Mouse (Mus musculus) gastrocnemius, postnatal 10 days (tissue): ENCODE data around the gene Gm42906. TPM values are rescaled to one million over a fixed set of nuclear protein-coding genes. Genes with fewer than 3 reads are reported as not detected.

Source experiments
- DNase-seq: peaks from one replicate; pipeline ENCODE4 v3.0.0; 2021; ENCODE audit warnings: mixed read lengths
- total RNA-seq, 2 experiments: library from RNA; stranded (reverse); gene quantifications; 2 replicates each; pipeline ENCODE4 v1.2.3; 2021

Gm42906 gene
- total RNA-seq, 2 experiments from 2014 or later, result 3.0 to 3.1 TPM

- no peak for DNase-seq
These were observed 195.2 kb downstream of the Gm42906 start for GRCm38 (mm10) chr5:151232576-151233299.

- peak; percentile 24 for DNase-seq
These were observed 196.1 kb downstream of the Gm42906 start for GRCm38 (mm10) chr5:151231861-151232260.

DNA sequence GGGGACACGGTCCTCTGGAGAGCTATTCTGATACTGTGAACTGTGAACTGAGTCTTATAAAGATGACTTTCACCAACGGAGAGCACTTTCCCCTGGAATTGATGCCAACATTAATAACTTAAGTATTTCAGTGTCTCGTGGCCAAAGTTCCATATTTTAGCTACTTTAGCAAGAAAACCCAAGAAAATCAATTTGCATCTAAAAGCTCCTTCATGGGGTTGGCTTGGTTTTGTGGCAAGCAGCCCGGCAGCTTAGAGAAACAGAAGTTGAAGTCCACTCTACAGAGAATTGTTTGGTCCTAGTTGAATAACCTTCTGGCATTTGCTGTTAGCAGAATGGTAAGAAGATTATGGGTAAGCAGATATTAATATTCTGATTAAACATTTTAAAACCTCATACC, 196.6 kb downstream of the Gm42906 start:
- peak; percentile 52 for DNase-seq

- no peak for DNase-seq
These were observed 197.5 kb downstream of the Gm42906 start for GRCm38 (mm10) chr5:151230427-151230826.

GRCm38 (mm10) chr5:151228367-151229005, 199.5 kb downstream of the Gm42906 start:
- DNase-seq, result no peak

- DNase-seq, result no peak
These were observed 204.1 kb downstream of the Gm42906 start for GRCm38 (mm10) chr5:151223696-151224366.

DNA sequence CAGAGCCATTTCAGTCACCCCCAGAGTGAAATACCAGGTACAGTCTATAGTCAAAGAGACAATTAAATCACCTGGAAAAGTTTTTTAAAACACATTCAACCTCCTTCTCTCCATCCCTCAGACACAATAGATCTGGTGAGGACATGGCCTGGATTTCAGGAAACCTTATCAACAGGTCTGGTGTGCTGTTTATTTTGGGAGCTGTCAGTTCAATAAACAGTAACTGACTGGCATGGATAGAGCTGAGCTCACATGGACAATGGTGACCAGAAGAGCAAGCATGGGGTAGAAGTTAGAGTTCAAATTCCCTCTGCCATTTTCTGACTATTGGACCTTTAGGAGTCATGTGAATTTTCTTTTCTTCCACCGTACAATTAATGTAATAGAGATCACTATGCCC, 205.2 kb downstream of the Gm42906 start:
- no peak for DNase-seq

DNA sequence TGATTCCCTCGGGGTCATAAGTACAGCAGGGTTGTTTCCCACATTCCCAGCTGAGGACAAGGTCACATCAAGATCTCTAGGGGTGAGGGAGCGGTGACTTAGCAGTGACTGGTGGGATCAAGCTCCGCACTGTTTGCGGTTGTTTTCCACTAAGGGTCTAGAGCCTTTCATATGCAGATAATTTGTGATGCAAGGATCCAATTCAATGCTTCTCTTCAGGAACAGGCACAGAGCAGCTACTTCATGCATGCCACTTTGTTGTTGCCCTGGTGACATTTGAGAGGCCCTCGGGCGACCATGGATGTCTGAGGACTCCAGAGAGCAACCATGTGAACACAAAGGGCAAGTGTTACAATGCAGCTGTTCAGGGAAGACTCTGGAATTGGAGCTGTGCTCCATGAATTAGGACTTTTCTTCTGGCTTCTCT, 209.3 kb downstream of the Gm42906 start:
- DNase-seq, result no peak

- DNase-seq, result no peak
These were observed 214.9 kb downstream of the Gm42906 start for GRCm38 (mm10) chr5:151213097-151213496.

DNA sequence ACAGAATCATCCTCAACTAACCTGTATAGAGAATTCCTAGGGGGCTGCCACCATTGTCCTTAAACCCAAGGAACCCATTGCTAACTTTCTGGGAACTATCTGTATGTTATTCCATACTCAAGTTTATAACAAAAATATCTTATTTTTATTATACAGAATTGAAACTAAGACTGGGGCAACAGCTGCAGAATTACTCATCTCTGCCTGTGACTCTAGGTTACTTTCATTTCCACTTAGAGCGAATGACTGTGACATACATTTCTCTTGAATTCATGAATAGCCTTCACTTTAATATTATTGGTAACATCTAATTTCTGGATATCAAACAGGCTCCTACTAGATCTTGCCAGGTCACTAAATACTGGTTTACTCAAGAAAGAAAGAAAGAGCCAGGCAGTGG, 217.1 kb downstream of the Gm42906 start:
- no peak for DNase-seq

DNA sequence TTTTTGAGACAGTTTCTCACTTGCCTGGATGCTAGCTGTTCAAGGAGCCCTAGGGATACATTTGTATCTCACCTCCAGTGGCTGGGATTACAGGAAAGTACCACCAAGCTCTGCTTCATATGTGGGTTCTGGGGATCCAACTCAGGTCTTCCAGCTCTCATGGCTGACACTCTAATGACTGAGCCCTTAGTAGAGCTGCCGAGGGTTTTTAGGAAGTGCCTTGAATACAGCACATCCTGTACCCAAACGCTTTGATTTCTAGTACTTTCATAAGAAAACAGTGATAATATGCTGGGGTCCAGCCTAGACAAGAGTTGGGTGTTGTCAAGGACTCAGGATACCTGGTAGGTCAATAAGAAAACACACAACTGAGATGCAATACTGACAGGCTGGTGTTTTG, 217.9 kb downstream of the Gm42906 start:
- no peak for DNase-seq

GRCm38 (mm10) chr5:151205017-151205416, 222.9 kb downstream of the Gm42906 start:
- DNase-seq, result no peak

- DNase-seq, result no peak
These were observed 225.0 kb downstream of the Gm42906 start for GRCm38 (mm10) chr5:151202925-151203324.

DNA sequence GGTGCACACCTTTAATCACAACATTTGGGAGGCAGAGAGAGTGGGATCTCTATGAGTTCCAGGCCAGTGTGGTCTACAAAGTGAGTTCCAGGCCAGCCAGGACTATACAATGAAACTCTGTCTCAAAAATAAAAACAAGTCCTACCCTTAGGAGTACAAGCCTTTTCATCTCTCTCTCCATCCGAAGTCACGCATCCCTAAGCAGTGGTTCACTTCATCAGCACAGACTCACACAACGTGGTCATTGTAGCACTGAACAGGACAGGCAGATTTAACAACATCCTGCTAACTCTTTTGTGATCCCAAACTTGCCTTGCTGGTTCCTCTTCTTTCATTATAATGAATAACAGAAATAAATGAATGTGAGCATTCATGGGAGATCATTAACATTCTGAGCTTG, 226.7 kb downstream of the Gm42906 start:
- no peak for DNase-seq

DNA sequence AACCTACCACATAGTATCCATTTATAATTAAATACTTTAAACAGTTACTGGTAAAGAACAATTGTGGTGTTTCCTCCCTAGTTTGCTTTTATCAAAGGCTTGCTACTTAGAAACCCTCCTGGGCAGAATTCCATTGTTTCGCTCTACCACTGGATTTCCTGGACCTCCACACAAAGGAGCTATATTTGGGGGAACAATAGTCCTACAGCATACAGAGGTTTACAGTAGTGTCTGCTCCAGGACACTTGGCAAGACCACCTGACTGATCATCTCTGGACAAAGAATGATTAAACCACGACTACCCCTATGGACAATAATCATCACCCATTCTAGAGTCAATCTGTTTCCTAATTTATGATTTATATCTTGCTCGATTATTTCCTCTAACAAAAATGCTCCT, 228.7 kb downstream of the Gm42906 start:
- DNase-seq, result no peak

DNA sequence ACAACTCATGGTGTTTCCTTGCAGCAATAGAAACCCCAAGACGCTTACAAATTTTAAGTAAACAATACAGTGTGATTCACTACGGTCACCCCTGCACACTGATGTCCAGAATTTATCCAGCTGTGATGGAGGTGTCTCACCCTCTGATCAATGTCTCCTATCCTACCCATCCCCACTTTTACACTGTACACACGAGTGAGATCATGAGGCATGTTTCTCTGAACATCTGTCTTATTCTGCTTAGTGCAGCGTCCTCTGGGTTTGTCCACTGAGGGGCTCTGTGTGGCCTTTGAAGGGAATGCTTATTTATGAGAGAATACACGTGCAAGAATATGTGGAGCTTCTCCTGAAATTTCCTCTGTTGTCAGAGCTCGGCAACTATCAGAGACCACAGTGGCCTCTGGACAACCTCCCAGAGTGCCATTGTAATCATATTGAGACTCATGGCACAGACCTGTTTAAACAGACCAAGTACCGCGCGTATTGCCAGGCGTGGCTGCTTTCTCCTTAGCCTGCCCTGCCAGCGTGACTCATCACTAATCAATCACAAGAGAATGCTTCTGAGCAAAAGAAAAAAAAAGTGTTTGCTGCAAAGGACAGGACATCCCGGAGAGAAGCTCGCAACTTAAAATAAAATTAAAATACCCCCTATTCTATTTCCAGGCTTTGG, 231.2 kb downstream of the Gm42906 start:
- DNase-seq, result no peak

DNA sequence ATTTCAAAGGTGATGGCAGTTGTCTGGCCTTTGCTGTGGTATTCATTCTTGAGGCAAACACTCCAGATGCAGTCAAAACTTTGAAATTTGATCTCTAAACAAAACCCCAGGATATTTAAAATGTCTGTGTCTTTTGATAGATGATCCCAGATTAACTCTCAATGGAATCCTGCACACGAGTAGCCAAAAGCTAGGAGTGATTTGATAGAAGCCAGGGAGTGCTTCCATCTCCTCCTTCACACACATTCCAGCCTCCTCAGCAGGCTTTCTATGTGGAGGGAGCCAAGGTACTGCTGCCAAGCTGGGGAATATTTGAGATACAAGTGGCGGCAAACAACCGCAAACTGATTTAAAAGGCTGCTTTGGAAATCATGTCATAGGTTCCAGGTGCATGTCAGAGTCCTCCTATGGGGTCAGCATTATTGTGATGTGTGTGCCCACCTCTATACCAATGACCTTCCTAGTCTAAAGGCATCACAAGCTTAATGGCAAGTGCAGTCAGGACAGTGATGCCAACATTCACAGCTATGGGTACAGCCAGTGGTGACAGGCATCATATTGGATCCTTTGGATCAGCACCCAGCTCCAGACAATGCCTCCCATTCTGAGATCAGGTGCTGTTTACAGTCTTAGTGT, 234.0 kb downstream of the Gm42906 start:
- DNase-seq, result no peak

GRCm38 (mm10) chr5:151192266-151192665, 235.7 kb downstream of the Gm42906 start:
- DNase-seq, result no peak

DNA sequence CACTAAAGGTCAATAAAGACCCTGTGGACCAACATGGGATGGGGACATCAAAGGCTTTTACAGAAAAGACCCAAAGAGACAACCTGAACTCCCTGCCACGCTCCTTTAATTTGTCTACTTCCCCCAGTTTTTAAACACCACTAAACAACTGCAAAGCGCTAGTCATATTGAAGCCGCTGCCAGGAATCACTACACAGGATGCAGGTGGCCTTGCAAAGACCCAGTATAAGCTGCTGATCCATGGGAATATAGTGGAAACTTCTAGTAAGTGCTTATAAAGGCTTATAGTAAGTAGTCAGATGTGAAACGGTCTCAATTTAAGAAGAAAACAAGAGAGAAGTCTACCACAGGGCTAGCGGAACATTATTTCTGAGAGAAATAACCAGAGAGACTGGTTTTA, 237.2 kb downstream of the Gm42906 start:
- DNase-seq, result no peak

GRCm38 (mm10) chr5:151189789-151190378, 238.1 kb downstream of the Gm42906 start:
- peak; percentile 53 for DNase-seq

- DNase-seq, result no peak
These were observed 238.6 kb downstream of the Gm42906 start for GRCm38 (mm10) chr5:151189321-151189720.

GRCm38 (mm10) chr5:151188659-151189058, 239.3 kb downstream of the Gm42906 start:
- no peak for DNase-seq
